23 mouse cellular contexts compared by ENCODE assay signal in genomic region chr2:113845081-113845480, GRCm38 (mm10). TPM values are rescaled to one million over a fixed set of nuclear protein-coding genes. Genes with fewer than 3 reads are reported as not detected.
DNase-seq lines count a peak whose midpoint lies in the region; ATAC-seq and TF ChIP-seq lines count a peak whose summit lies in the region.
"Had no signal": no experiment of that assay in that cellular context is flagged by ENCODE, and none has a peak within 500 bp of the region (broad histone marks: within the 10 kb centered on the region; RNA-seq: fewer than 3 reads in every experiment).

No protein-coding gene starts in this region.

- no peak overlapping the region for H3K4me3 ChIP-seq in kidney, embryonic 16.5 days (ENCODE audit: low read length)
- H3K4me3 ChIP-seq in kidney, adult 2 months (ENCODE audit: insufficient read depth, low read depth, low read length) = no peak overlapping the region
- H3K4me3 ChIP-seq in liver, postnatal 0 days (ENCODE audit: low read depth, low read length) = no peak overlapping the region
- no peak overlapping the region for H3K4me3 ChIP-seq in liver, embryonic 11.5 days (ENCODE audit: low read depth, low read length)
- no peak overlapping the region for H3K4me3 ChIP-seq in lung, embryonic 15.5 days
- H3K4me3 ChIP-seq in lung, postnatal 0 days (ENCODE audit: low read depth, low read length) = no peak overlapping the region
- H3K4me3 ChIP-seq: embryonic facial prominence, embryonic 13.5 days; embryonic facial prominence, embryonic 15.5 days; forebrain, embryonic 12.5 days had no signal

- H3K36me3 ChIP-seq in kidney, embryonic 16.5 days (ENCODE audit: insufficient read depth, low read length) = peaks cover 23% of the 10 kb centered on the region
- H3K36me3 ChIP-seq in kidney, adult 2 months (ENCODE audit: control insufficient read depth, insufficient read depth, low read length) = no peaks in the 10 kb centered on the region
- peaks cover 25% of the 10 kb centered on the region for H3K36me3 ChIP-seq in liver, postnatal 0 days (replicated peaks; ENCODE audit: insufficient read depth, low read length)
- H3K36me3 ChIP-seq in liver, embryonic 11.5 days (ENCODE audit: control insufficient read depth, insufficient read depth, low read length) = peaks cover 18% of the 10 kb centered on the region
- peaks cover 37% of the 10 kb centered on the region for H3K36me3 ChIP-seq in lung, embryonic 15.5 days
- no peaks in the 10 kb centered on the region for H3K36me3 ChIP-seq in lung, postnatal 0 days (ENCODE audit: insufficient read depth, low read length)

- ATAC-seq in kidney, embryonic 16.5 days (ENCODE audit: low FRiP score, low TSS enrichment) = no peak
- ATAC-seq in liver, postnatal 0 days = no peak
- ATAC-seq in liver, embryonic 11.5 days (replicated peaks; ENCODE audit: low FRiP score) = no peak
- no peak for ATAC-seq in lung, embryonic 15.5 days (ENCODE audit: borderline replicate concordance, extremely low read depth, low FRiP score, low TSS enrichment)
- no peak for ATAC-seq in lung, postnatal 0 days
- ATAC-seq: forebrain, embryonic 14.5 days had no signal

- TF ChIP-seq POLR2A in kidney, adult 2 months (IDR thresholded peaks at IDR 0.05; ENCODE audit: low read depth, low read length) = no peak

- no peaks in the 10 kb centered on the region for H3K27me3 ChIP-seq in kidney, embryonic 16.5 days (ENCODE audit: insufficient read depth, low read length)
- no peaks in the 10 kb centered on the region for H3K27me3 ChIP-seq in kidney, adult 2 months (replicated peaks; ENCODE audit: control insufficient read depth, insufficient read depth, low read length)
- H3K27me3 ChIP-seq in liver, postnatal 0 days (ENCODE audit: insufficient read depth, low read length) = no peaks in the 10 kb centered on the region
- no peaks in the 10 kb centered on the region for H3K27me3 ChIP-seq in liver, embryonic 11.5 days (replicated peaks; ENCODE audit: control insufficient read depth, insufficient read depth, low read length)
- H3K27me3 ChIP-seq in lung, embryonic 15.5 days = no peaks in the 10 kb centered on the region
- no peaks in the 10 kb centered on the region for H3K27me3 ChIP-seq in lung, postnatal 0 days (replicated peaks; ENCODE audit: insufficient read depth, low read length)
- H3K27me3 ChIP-seq: embryonic facial prominence, embryonic 13.5 days; embryonic facial prominence, embryonic 15.5 days; forebrain, embryonic 12.5 days had no signal

- no peak overlapping the region for H3K9ac ChIP-seq in kidney, embryonic 16.5 days (replicated peaks; ENCODE audit: low read length)
- H3K9ac ChIP-seq in liver, postnatal 0 days (replicated peaks) = no peak overlapping the region
- no peak overlapping the region for H3K9ac ChIP-seq in liver, embryonic 11.5 days (ENCODE audit: low read depth, low read length)
- no peak overlapping the region for H3K9ac ChIP-seq in lung, embryonic 15.5 days
- H3K9ac ChIP-seq in lung, postnatal 0 days (replicated peaks; ENCODE audit: low read depth) = no peak overlapping the region
- H3K9ac ChIP-seq: embryonic facial prominence, embryonic 13.5 days; forebrain, embryonic 12.5 days had no signal

- H3K9me3 ChIP-seq in kidney, embryonic 16.5 days (ENCODE audit: low read length) = no peaks in the 10 kb centered on the region
- H3K9me3 ChIP-seq in liver, postnatal 0 days (ENCODE audit: low read length) = no peaks in the 10 kb centered on the region
- no peaks in the 10 kb centered on the region for H3K9me3 ChIP-seq in liver, embryonic 11.5 days (ENCODE audit: control insufficient read depth, low read length)
- no peaks in the 10 kb centered on the region for H3K9me3 ChIP-seq in lung, embryonic 15.5 days
- H3K9me3 ChIP-seq in lung, postnatal 0 days (ENCODE audit: low read length) = no peaks in the 10 kb centered on the region
- H3K9me3 ChIP-seq: embryonic facial prominence, embryonic 13.5 days; embryonic facial prominence, embryonic 15.5 days; forebrain, embryonic 10.5 days; forebrain, embryonic 12.5 days had no signal

- DNase-seq in kidney, adult 2 months = no peak
- DNase-seq in liver, postnatal 0 days = no peak
- DNase-seq in liver, embryonic 11.5 days (ENCODE audit: low spot score) = no peak
- DNase-seq in lung, postnatal 10 days = no peak
- peak; percentile 53 for DNase-seq in lung, postnatal 0 days (ENCODE audit: low spot score)
- no peak for DNase-seq in lung, postnatal 25 days (ENCODE audit: low spot score)
- DNase-seq: adrenal gland, adult 2 months; adrenal gland, postnatal 10 days; adrenal gland, postnatal 25 days; cerebellum, adult 11 months; cerebellum, adult 18-20 months; cerebellum, adult 8-10 months; cerebellum, adult 9-11 months; cerebellum, postnatal 14 days; cerebellum, postnatal 36 days; embryo, embryonic 11 days had no signal

- no peak for TF ChIP-seq CTCF in kidney, adult 2 months (conservative IDR thresholded peaks at IDR 0.05; ENCODE audit: insufficient read depth, insufficient read length, low read depth, low read length)
- TF ChIP-seq CTCF in liver, postnatal 0 days (IDR thresholded peaks at IDR 0.05; ENCODE audit: low read depth) = no peak
- TF ChIP-seq CTCF in lung, postnatal 0 days (IDR thresholded peaks at IDR 0.05) = no peak

- peaks cover 28% of the 10 kb centered on the region for H3K4me1 ChIP-seq in kidney, embryonic 16.5 days (ENCODE audit: insufficient read depth, low read length)
- peaks cover 7% of the 10 kb centered on the region; the same call in 1 of the 2 replicates for H3K4me1 ChIP-seq in kidney, adult 2 months (ENCODE audit: control insufficient read depth, insufficient read depth, low read length)
- peaks cover 24% of the 10 kb centered on the region for H3K4me1 ChIP-seq in liver, postnatal 0 days (ENCODE audit: insufficient read depth)
- peaks cover 11% of the 10 kb centered on the region for H3K4me1 ChIP-seq in liver, embryonic 11.5 days (replicated peaks; ENCODE audit: control insufficient read depth, insufficient read depth, low read length)
- peaks cover 28% of the 10 kb centered on the region for H3K4me1 ChIP-seq in lung, embryonic 15.5 days
- no peaks in the 10 kb centered on the region for H3K4me1 ChIP-seq in lung, postnatal 0 days (ENCODE audit: insufficient read depth, low read depth, low read length)

- WGBS in kidney, embryonic 16.5 days = 48% methylated on average over 4 of the region's 4 CpGs
- 23% methylated on average over 4 of the region's 4 CpGs for WGBS in kidney, adult 2 months
- 66% methylated on average over 4 of the region's 4 CpGs for WGBS in liver, postnatal 0 days (ENCODE audit: insufficient replicate concordance)
- WGBS in liver, embryonic 11.5 days = 85% methylated on average over 4 of the region's 4 CpGs
- 41% methylated on average over 4 of the region's 4 CpGs for WGBS in lung, embryonic 15.5 days
- WGBS in lung, postnatal 0 days = 41% methylated on average over 4 of the region's 4 CpGs

- H3K27ac ChIP-seq in kidney, embryonic 16.5 days (ENCODE audit: low read length) = 0 out of 2 replicates have a peak overlapping the region, but pooled peaks have one; percentile 48
- no peak overlapping the region for H3K27ac ChIP-seq in kidney, adult 2 months (ENCODE audit: insufficient read depth, low read depth, low read length)
- H3K27ac ChIP-seq in liver, postnatal 0 days (ENCODE audit: low read depth) = no peak overlapping the region
- H3K27ac ChIP-seq in liver, embryonic 11.5 days (ENCODE audit: low read depth, low read length) = no peak overlapping the region
- H3K27ac ChIP-seq in lung, embryonic 15.5 days = 0 out of 2 replicates have a peak overlapping the region, but pooled peaks have one; percentile 50
- H3K27ac ChIP-seq in lung, postnatal 0 days (ENCODE audit: low read length) = no peak overlapping the region
- H3K27ac ChIP-seq: embryonic facial prominence, embryonic 13.5 days; embryonic facial prominence, embryonic 15.5 days; forebrain, embryonic 10.5 days; forebrain, embryonic 12.5 days had no signal

- TF ChIP-seq EP300 in liver, postnatal 0 days (IDR thresholded peaks at IDR 0.05; ENCODE audit: low read depth) = no peak
- TF ChIP-seq EP300 in lung, postnatal 0 days (IDR thresholded peaks at IDR 0.05) = no peak

- no peak overlapping the region for H3K4me2 ChIP-seq in kidney, embryonic 16.5 days (replicated peaks; ENCODE audit: low read depth, low read length)
- peak overlapping the region; percentile 75 for H3K4me2 ChIP-seq in liver, postnatal 0 days (ENCODE audit: low read depth, low read length)
- no peak overlapping the region for H3K4me2 ChIP-seq in liver, embryonic 11.5 days
- 0 out of 2 replicates have a peak overlapping the region, but pooled peaks have one; percentile 66 for H3K4me2 ChIP-seq in lung, embryonic 15.5 days
- no peak overlapping the region for H3K4me2 ChIP-seq in lung, postnatal 0 days (replicated peaks; ENCODE audit: low read depth, low read length)
- H3K4me2 ChIP-seq: embryonic facial prominence, embryonic 15.5 days had no signal

RNA-seq across cellular contexts. Expression of gene Arhgap11a, which starts 3.4 kb away (rescaled TPM):
- polyA plus RNA-seq in kidney, embryonic 16.5 days (2015; fragmentation: Nextera tagmentation; extraction: Ambion mirVana) = 28.3 and 31.8 TPM in 2 replicates
- polyA plus RNA-seq in kidney, adult 2 months (2012; rRNA removed) = 0.71 and 1.0 TPM in 2 replicates
- polyA plus RNA-seq in liver, postnatal 0 days (2015; fragmentation: Nextera tagmentation; extraction: Ambion mirVana) = 7.7 and 8.0 TPM in 2 replicates
- 5.9 and 7.1 TPM in 2 replicates for polyA plus RNA-seq in liver, embryonic 11.5 days (2014; fragmentation: Nextera tagmentation; extraction: Ambion mirVana)
- 30.3 and 30.9 TPM in 2 replicates for polyA plus RNA-seq in lung, embryonic 15.5 days (2015; fragmentation: Nextera tagmentation; extraction: Ambion mirVana)
- polyA plus RNA-seq in lung, postnatal 0 days (2015; fragmentation: Nextera tagmentation; extraction: Ambion mirVana) = 2.7 and 3.2 TPM in 2 replicates

RNA-seq across cellular contexts. Expression of gene Scg5, which starts 16.2 kb away (rescaled TPM):
- 6.7 and 6.8 TPM in 2 replicates for polyA plus RNA-seq in kidney, embryonic 16.5 days (2015; fragmentation: Nextera tagmentation; extraction: Ambion mirVana)
- 7.3 and 7.9 TPM in 2 replicates for polyA plus RNA-seq in kidney, adult 2 months (2012; rRNA removed)
- 0.14 TPM in 1 of 2 replicates, not detected in the other for polyA plus RNA-seq in liver, postnatal 0 days (2015; fragmentation: Nextera tagmentation; extraction: Ambion mirVana)
- polyA plus RNA-seq in liver, embryonic 11.5 days (2014; fragmentation: Nextera tagmentation; extraction: Ambion mirVana) = 0.32 and 0.44 TPM in 2 replicates
- polyA plus RNA-seq in lung, embryonic 15.5 days (2015; fragmentation: Nextera tagmentation; extraction: Ambion mirVana) = 1.0 and 1.6 TPM in 2 replicates
- polyA plus RNA-seq in lung, postnatal 0 days (2015; fragmentation: Nextera tagmentation; extraction: Ambion mirVana) = 1.6 and 2.0 TPM in 2 replicates

Comparison
In these comparisons a context has a peak if more than half of its experiments do, and no peak if none do; other contexts are left out.
1. H3K27ac ChIP-seq: peak in kidney, embryonic 16.5 days (single experiment) and lung, embryonic 15.5 days (single experiment); none in kidney, adult 2 months (single experiment), liver, postnatal 0 days (single experiment), liver, embryonic 11.5 days (single experiment) and lung, postnatal 0 days (single experiment).
2. H3K4me2 ChIP-seq: peak in liver, postnatal 0 days (single experiment) and lung, embryonic 15.5 days (single experiment); none in kidney, embryonic 16.5 days (single experiment), liver, embryonic 11.5 days (single experiment) and lung, postnatal 0 days (single experiment).